Mouse (Mus musculus) myocyte (in vitro differentiated cells): ENCODE results near the gene St8sia1. TPM values are rescaled to one million over a fixed set of nuclear protein-coding genes. Genes with fewer than 3 reads are reported as not detected.

Experiments
- H3K27me3 ChIP-seq: one replicate; pipeline ENCODE4 v1.6.1; 2011; ENCODE audit not compliant: control insufficient read depth, insufficient read depth, insufficient read length
- H3K36me3 ChIP-seq: one replicate; pipeline ENCODE4 v1.6.1; 2011; ENCODE audit not compliant: control insufficient read depth, insufficient read depth
- H3K4me2 ChIP-seq: one replicate; pipeline ENCODE4 v1.6.1; 2011; ENCODE audit warnings: low read depth, control low read depth
- H3K4me3 ChIP-seq: one replicate; pipeline ENCODE4 v1.5.1; 2011; ENCODE audit warnings: mild to moderate bottlenecking, control low read depth, moderate library complexity
- H3K79me2 ChIP-seq: one replicate; pipeline ENCODE4 v1.6.1; 2011; ENCODE audit not compliant: control insufficient read depth, insufficient read depth
- H3ac ChIP-seq: one replicate; pipeline ENCODE4 v1.6.1; 2011; ENCODE audit not compliant: control insufficient read depth, insufficient read length
- CEBPB ChIP-seq: IDR thresholded peaks from 2 replicates; pipeline ENCODE4 v1.6.1; 2011; ENCODE audit warnings: mild to moderate bottlenecking, moderate library complexity; ENCODE audit not compliant: poor library complexity, insufficient read depth, severe bottlenecking
- E2F4 ChIP-seq: IDR thresholded peaks from one replicate; pipeline ENCODE4 v1.6.1; 2011; ENCODE audit warnings: mild to moderate bottlenecking, control low read depth, moderate library complexity; ENCODE audit not compliant: insufficient read depth
- MAX ChIP-seq: IDR thresholded peaks from one replicate; pipeline ENCODE4 v1.6.1; 2011; ENCODE audit warnings: low read depth, mild to moderate bottlenecking, control low read depth
- MYOD1 ChIP-seq, 3 experiments: IDR thresholded peaks; one replicate each; pipeline ENCODE4 v1.6.1; 2011; ENCODE audit warnings: control low read depth in 2 of 3, low read depth in 2 of 3, mild to moderate bottlenecking in 2 of 3, moderate library complexity in 1 of 3; ENCODE audit not compliant: insufficient read length in 2 of 3, control insufficient read depth in 1 of 3
- MYOG ChIP-seq, 3 experiments: IDR thresholded peaks; one replicate each; pipeline ENCODE4 v1.6.1; 2011; ENCODE audit warnings: control low read depth in 2 of 3, low read depth in 2 of 3, mild to moderate bottlenecking in 2 of 3; ENCODE audit not compliant: insufficient read length in 2 of 3, control insufficient read depth in 1 of 3, insufficient read depth in 1 of 3
- POLR2A ChIP-seq: IDR thresholded peaks from one replicate; pipeline ENCODE4 v1.6.1; 2011; ENCODE audit warnings: low read depth, mild to moderate bottlenecking, control low read depth, moderate library complexity; ENCODE audit not compliant: insufficient read length
- POLR2AphosphoS2 ChIP-seq: IDR thresholded peaks from one replicate; pipeline ENCODE4 v1.6.1; 2011; ENCODE audit warnings: low read depth, control low read depth; ENCODE audit not compliant: insufficient read length
- REST ChIP-seq: IDR thresholded peaks from one replicate; pipeline ENCODE4 v1.6.1; 2011; ENCODE audit warnings: mild to moderate bottlenecking, control low read depth, moderate library complexity; ENCODE audit not compliant: insufficient read depth, insufficient read length
- SRF ChIP-seq: IDR thresholded peaks from one replicate; pipeline ENCODE4 v1.6.1; 2011; ENCODE audit warnings: low read depth; ENCODE audit not compliant: control insufficient read depth, insufficient read length
- TCF12 ChIP-seq: IDR thresholded peaks from one replicate; pipeline ENCODE4 v1.6.1; 2011; ENCODE audit warnings: mild to moderate bottlenecking, control low read depth; ENCODE audit not compliant: poor library complexity, insufficient read depth, severe bottlenecking
- TCF3 ChIP-seq: IDR thresholded peaks from one replicate; pipeline ENCODE4 v1.6.1; 2011; ENCODE audit warnings: low read depth, control low read depth; ENCODE audit not compliant: insufficient read length
- USF1 ChIP-seq: IDR thresholded peaks from one replicate; pipeline ENCODE4 v1.6.1; 2011; ENCODE audit warnings: low read depth, mild to moderate bottlenecking, control low read depth, moderate library complexity
- polyA plus RNA-seq: library from polyadenylated mRNA; unstranded; fragments of >200 nt; fragmentation: generic; extraction: Trizol; gene quantifications from one replicate; pipeline ENCODE4 v1.2.1, GENCODE M21; 2012; ENCODE audit warnings: missing spikeins

The St8sia1 gene
- polyA plus RNA-seq, 1 experiment: 0.02 TPM

DNA sequence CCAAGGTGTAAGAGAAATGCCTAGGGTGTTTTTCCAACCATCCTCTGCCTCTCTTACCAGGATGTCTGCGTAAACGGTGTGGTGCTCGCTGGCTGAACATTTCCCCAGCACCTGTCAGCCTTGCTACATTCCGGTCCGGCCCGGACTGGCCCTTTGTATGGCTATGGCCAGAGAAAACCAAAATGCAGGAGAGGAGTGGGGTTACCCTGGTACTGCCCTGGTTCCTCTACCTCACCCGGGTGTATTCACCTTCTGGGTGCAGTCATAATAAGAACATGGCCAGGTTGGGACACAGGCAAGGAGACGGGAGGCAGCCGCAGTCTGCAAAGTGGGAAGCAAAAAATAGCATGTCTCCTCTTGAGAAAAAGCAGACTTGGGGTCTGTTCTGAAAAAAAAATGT lies 169.2 kb downstream of the St8sia1 start:
- no peaks in the 10 kb centered on the region for H3K79me2 ChIP-seq
- H3K27me3 ChIP-seq: no peaks in the 10 kb centered on the region
- H3K4me2 ChIP-seq: no peak overlapping the region
- H3K4me3 ChIP-seq: no peak overlapping the region
- H3ac ChIP-seq: no peak overlapping the region
- no peaks in the 10 kb centered on the region for H3K36me3 ChIP-seq
- TF ChIP-seq MYOD1 (IDR thresholded peaks at IDR 0.05; ENCODE audit: control insufficient read depth in 1 of 3, insufficient read length in 2 of 3, low read depth in 2 of 3) (no peak), SRF (no peak), TCF3 (no peak), REST (no peak), CEBPB (no peak), MAX (no peak), MYOG (IDR thresholded peaks at IDR 0.05; ENCODE audit: control insufficient read depth in 1 of 3, insufficient read depth in 1 of 3, insufficient read length in 2 of 3, low read depth in 2 of 3) (no peak), POLR2AphosphoS2 (no peak), E2F4 (no peak), USF1 (no peak)

DNA sequence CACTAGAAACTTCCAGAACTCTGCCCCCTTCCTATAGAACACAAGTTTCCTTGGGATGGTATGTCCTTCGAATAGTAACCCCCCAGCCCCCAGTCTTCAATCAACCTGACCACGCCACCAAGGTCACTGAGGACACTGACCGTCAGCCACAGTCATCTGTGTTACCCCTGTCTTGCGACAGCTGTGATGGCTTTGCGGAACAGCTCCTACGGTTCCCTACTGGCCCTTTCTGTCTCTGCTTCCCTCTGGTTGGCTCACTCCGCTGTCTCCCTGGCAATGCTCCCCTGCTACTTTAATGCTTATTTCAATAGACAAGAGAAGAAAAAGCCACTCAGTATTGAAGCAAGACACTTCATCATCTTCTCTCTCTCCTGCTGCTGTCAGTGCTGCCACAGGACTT lies 170.8 kb downstream of the St8sia1 start:
- no peak overlapping the region for H3K4me2 ChIP-seq
- H3K36me3 ChIP-seq: no peaks in the 10 kb centered on the region
- H3K4me3 ChIP-seq: no peak overlapping the region
- H3K27me3 ChIP-seq: no peaks in the 10 kb centered on the region
- no peaks in the 10 kb centered on the region for H3K79me2 ChIP-seq
- H3ac ChIP-seq: no peak overlapping the region
- TF ChIP-seq MYOD1 (IDR thresholded peaks at IDR 0.05; ENCODE audit: control insufficient read depth in 1 of 3, insufficient read length in 2 of 3, low read depth in 2 of 3) (peak in 2 of 3 experiments; percentile 2 to 22), TCF12 (no peak), USF1 (no peak), MYOG (IDR thresholded peaks at IDR 0.05; ENCODE audit: control insufficient read depth in 1 of 3, insufficient read depth in 1 of 3, insufficient read length in 2 of 3, low read depth in 2 of 3) (peak in 1 of 3 experiments; percentile 47), POLR2A (no peak), CEBPB (no peak)

DNA sequence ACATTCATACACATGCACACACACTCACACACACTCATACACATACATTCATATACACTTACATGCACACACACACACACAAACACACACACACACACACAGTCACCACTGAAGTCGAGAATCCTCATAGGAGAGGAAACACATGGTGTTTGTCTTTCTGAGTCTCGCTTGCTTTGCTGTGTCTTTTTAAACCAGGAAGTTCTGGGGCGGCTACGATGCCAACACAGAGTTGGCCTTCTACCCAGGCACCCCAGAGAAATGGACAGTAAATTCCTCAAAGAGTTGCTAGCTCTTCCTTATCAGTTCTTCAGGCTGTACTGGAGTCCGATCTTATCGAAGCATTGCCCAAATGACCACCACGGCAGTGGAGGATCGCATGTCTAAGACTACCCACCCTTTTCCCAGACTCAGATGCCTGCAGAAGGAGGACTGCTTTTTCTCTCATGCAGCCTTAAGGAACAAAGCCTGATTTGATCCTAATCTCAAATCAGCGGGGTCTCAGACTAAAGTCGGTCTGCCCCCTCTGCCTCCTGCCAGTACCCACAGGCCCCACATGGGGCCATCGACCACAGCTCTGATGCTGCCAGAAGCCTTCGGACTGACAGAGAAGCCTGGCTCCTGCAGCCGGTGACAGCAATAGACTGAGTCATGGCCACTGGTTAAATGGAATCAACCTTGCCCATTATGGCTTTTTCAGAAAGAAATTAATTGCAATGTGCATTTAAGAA lies 171.8 kb downstream of the St8sia1 start:
- Histone ChIP-seq H3K4me3 (no peak overlapping the region), H3K79me2 (no peaks in the 10 kb centered on the region), H3ac (no peak overlapping the region), H3K36me3 (no peaks in the 10 kb centered on the region), H3K27me3 (no peaks in the 10 kb centered on the region), H3K4me2 (peak overlapping the region; percentile 30)
- no peak for TF ChIP-seq USF1
- TF ChIP-seq POLR2AphosphoS2: no peak

DNA sequence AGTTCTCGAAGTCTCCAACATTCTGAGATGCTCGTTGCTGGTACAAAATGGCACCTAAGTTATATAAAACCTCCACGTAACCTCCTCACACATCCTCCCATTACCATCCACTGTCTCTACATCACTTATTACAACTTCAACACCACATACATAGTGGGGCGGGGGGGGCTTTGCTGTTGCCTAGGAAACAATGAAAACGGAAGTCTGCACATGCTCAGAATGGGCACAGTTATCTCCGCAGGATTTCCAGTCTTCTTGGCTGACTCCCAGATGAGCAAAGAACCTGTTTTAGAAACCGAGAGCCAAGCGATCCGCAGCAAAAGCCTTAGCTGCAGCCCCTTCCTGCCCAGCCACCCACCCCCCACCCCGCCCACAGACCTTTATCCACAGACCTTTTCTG lies 174.5 kb downstream of the St8sia1 start:
- no peaks in the 10 kb centered on the region for H3K79me2 ChIP-seq
- H3ac ChIP-seq: no peak overlapping the region
- no peaks in the 10 kb centered on the region for H3K36me3 ChIP-seq
- TF ChIP-seq E2F4: no peak
- TF ChIP-seq MAX: no peak
- no peak for TF ChIP-seq MYOD1 (IDR thresholded peaks at IDR 0.05; ENCODE audit: control insufficient read depth in 1 of 3, insufficient read length in 2 of 3, low read depth in 2 of 3)
- TF ChIP-seq REST: no peak
- TF ChIP-seq MYOG (IDR thresholded peaks at IDR 0.05; ENCODE audit: control insufficient read depth in 1 of 3, insufficient read depth in 1 of 3, insufficient read length in 2 of 3, low read depth in 2 of 3): no peak
- no peak for TF ChIP-seq CEBPB
- TF ChIP-seq POLR2AphosphoS2: no peak
- TF ChIP-seq SRF: no peak
- TF ChIP-seq USF1: no peak
- no peak for TF ChIP-seq TCF12
- TF ChIP-seq POLR2A: no peak
- TF ChIP-seq TCF3: no peak
- no peaks in the 10 kb centered on the region for H3K27me3 ChIP-seq
- H3K4me2 ChIP-seq: no peak overlapping the region
- no peak overlapping the region for H3K4me3 ChIP-seq

DNA sequence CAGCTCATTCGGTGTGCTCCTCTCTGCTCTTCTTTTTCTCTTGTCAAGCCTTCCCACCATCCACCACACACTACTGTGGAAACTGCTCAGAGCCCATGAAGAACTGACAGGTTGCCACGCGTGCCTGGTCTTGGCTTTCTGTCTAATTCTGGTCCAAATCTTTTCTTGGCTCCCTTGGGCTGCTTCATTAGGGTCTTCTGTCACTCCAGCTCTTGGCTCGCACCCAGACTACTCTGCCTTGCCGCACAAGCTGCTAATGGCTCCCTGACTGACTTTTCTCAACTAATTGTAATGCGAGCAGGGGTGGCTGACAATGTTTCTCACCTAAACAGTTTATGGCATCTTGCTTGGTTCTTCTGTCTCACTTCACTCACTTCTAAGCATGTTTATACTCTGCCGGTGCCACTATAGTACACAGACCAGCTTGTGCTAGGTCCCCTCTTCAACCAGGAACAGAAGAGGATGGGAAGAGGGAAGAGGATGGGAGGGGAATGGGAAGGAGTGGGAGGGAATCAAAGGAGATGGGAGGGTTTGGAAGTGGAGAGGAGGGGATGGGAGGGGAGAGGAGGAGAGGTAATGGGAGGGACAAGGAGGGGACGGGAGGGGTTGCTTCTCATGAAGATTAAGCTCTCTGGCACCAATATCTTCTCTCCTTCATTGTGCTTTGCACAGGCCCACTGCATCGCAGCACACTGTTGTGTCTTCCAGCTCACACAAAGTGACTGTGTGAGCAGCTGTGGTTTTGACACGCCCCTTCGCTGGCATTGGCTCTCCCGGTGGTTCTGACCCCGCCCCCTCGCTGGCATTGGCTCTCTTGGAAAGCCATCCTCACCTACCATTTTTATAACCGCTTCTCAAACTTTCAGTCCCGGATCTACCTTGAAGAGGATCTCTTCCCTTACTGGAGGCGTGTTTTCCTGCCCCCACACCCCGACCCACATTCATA lies 175.9 kb downstream of the St8sia1 start:
- Histone ChIP-seq H3K79me2 (no peaks in the 10 kb centered on the region), H3K36me3 (no peaks in the 10 kb centered on the region), H3K27me3 (no peaks in the 10 kb centered on the region), H3K4me2 (peak overlapping the region; percentile 24), H3K4me3 (no peak overlapping the region), H3ac (no peak overlapping the region)
- TF ChIP-seq USF1 (no peak), MYOG (IDR thresholded peaks at IDR 0.05; ENCODE audit: control insufficient read depth in 1 of 3, insufficient read depth in 1 of 3, insufficient read length in 2 of 3, low read depth in 2 of 3) (no peak), TCF12 (no peak), E2F4 (no peak), REST (no peak), MAX (no peak), POLR2AphosphoS2 (no peak), MYOD1 (IDR thresholded peaks at IDR 0.05; ENCODE audit: control insufficient read depth in 1 of 3, insufficient read length in 2 of 3, low read depth in 2 of 3) (no peak), CEBPB (no peak), POLR2A (no peak), SRF (no peak), TCF3 (no peak)
